Mouse (Mus musculus): ENCODE results near the gene Tlr9.

- TF ChIP-seq EP300 (IDR thresholded peaks at IDR 0.05; ENCODE audit: low read depth) (no peak), CTCF (IDR thresholded peaks at IDR 0.05; ENCODE audit: low read depth) (no peak)
Measured at GRCm38 (mm10) chr9:106192024-106192423, 30.4 kb upstream of the Tlr9 start.

Measured in liver, postnatal 0 days (tissue).